Mouse (Mus musculus): ENCODE data around the gene Rbp1. TPM values are rescaled to one million over a fixed set of nuclear protein-coding genes. Genes with fewer than 3 reads are reported as not detected.

The Rbp1 gene
- polyA plus RNA-seq, 1 experiment: 3.4 TPM

DNA sequence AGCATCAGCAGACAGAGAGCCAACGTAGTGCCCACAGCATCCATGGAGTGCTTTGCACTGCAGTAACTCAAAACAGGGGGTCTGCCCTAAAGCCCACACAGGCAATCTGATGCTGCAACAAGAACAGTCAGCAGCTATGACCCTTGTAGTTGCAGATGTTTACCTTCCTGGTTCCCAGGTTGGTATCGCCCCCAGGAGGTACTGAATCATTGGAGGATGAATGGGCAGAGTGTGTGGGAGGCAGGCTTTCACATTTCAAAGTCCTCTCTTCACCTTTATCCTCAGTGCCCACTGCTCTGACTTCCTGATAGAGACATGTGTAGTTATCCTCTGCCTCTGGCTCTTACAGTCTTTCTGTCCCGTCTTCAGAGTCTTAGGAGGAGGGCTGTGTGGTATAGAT, 858 bp upstream of the Rbp1 start:
- no peak for DNase-seq
- Histone ChIP-seq H3K36me3 (ENCODE audit: control insufficient read depth, insufficient read depth, low read length) (no peaks in the 10 kb centered on the region), H3K27ac (ENCODE audit: control insufficient read depth, insufficient read depth, low read length) (no peak overlapping the region), H3K4me3 (ENCODE audit: control insufficient read depth, insufficient read depth, low read length) (no peak overlapping the region), H3K27me3 (ENCODE audit: control insufficient read depth, insufficient read depth, low read length) (peaks cover 6% of the 10 kb centered on the region), H3K4me1 (replicated peaks; ENCODE audit: control insufficient read depth, insufficient read depth, low read length) (no peaks in the 10 kb centered on the region; the same call in 1 of the 2 replicates)
- TF ChIP-seq POLR2A (IDR thresholded peaks at IDR 0.05; ENCODE audit: control insufficient read depth, extremely low read depth, insufficient read depth, low read length, poor library complexity): no peak
- TF ChIP-seq CTCF (IDR thresholded peaks at IDR 0.05; ENCODE audit: borderline replicate concordance, control insufficient read depth, extremely low read depth, insufficient read depth, low read length, poor library complexity): no peak
- WGBS: 85% methylated on average over 3 of the region's 3 CpGs

- Histone ChIP-seq H3K27me3 (ENCODE audit: control insufficient read depth, insufficient read depth, low read length) (peaks cover 6% of the 10 kb centered on the region), H3K27ac (ENCODE audit: control insufficient read depth, insufficient read depth, low read length) (no peak overlapping the region), H3K4me3 (ENCODE audit: control insufficient read depth, insufficient read depth, low read length) (no peak overlapping the region), H3K36me3 (ENCODE audit: control insufficient read depth, insufficient read depth, low read length) (no peaks in the 10 kb centered on the region), H3K4me1 (replicated peaks; ENCODE audit: control insufficient read depth, insufficient read depth, low read length) (no peaks in the 10 kb centered on the region; the same call in 1 of the 2 replicates)
- DNase-seq: no peak
- no peak for TF ChIP-seq CTCF (IDR thresholded peaks at IDR 0.05; ENCODE audit: borderline replicate concordance, control insufficient read depth, extremely low read depth, insufficient read depth, low read length, poor library complexity)
- TF ChIP-seq POLR2A (IDR thresholded peaks at IDR 0.05; ENCODE audit: control insufficient read depth, extremely low read depth, insufficient read depth, low read length, poor library complexity): no peak
- WGBS: 57% methylated on average over 4 of the region's 4 CpGs
These were observed 930 bp downstream of the Rbp1 start for GRCm38 (mm10) chr9:98423691-98424090.

- Histone ChIP-seq H3K4me3 (ENCODE audit: control insufficient read depth, insufficient read depth, low read length) (no peak overlapping the region), H3K36me3 (ENCODE audit: control insufficient read depth, insufficient read depth, low read length) (no peaks in the 10 kb centered on the region), H3K27ac (ENCODE audit: control insufficient read depth, insufficient read depth, low read length) (no peak overlapping the region), H3K27me3 (ENCODE audit: control insufficient read depth, insufficient read depth, low read length) (peaks cover 6% of the 10 kb centered on the region), H3K4me1 (replicated peaks; ENCODE audit: control insufficient read depth, insufficient read depth, low read length) (no peaks in the 10 kb centered on the region; the same call in 1 of the 2 replicates)
- DNase-seq: no peak
- TF ChIP-seq CTCF (IDR thresholded peaks at IDR 0.05; ENCODE audit: borderline replicate concordance, control insufficient read depth, extremely low read depth, insufficient read depth, low read length, poor library complexity): no peak
- no peak for TF ChIP-seq POLR2A (IDR thresholded peaks at IDR 0.05; ENCODE audit: control insufficient read depth, extremely low read depth, insufficient read depth, low read length, poor library complexity)
- WGBS: 15% methylated on average over 8 of the region's 8 CpGs
These were observed 1.5 kb downstream of the Rbp1 start for GRCm38 (mm10) chr9:98424291-98424690.

DNA sequence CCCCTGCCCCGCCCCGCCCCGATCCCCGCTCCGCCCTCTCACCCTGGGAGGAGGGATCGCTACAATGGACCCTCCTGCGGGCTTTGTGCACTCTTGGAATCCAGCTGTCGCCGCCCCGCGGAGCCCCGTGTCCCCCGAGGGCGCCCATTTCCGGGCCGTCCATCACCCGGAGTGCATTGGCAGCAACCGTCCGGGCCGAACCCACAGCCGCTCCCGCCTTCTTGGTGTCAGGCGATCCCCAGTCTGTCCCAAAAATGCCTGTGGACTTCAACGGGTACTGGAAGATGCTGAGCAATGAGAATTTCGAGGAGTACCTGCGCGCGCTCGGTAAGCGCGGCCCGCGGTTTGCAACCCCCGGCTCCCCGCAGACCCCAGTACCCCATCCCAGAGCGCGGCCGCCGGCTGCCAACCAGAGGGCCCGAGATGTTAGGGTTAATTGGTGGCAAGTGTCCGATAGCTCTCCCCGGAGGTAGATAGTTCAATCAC, 2.0 kb downstream of the Rbp1 start:
- peak; percentile 4 for DNase-seq
- H3K4me3 ChIP-seq (ENCODE audit: control insufficient read depth, insufficient read depth, low read length): peak overlapping the region; percentile 23; the same call in 1 of the 2 replicates
- no peak for TF ChIP-seq CTCF (IDR thresholded peaks at IDR 0.05; ENCODE audit: borderline replicate concordance, control insufficient read depth, extremely low read depth, insufficient read depth, low read length, poor library complexity)
- TF ChIP-seq POLR2A (IDR thresholded peaks at IDR 0.05; ENCODE audit: control insufficient read depth, extremely low read depth, insufficient read depth, low read length, poor library complexity): no peak
- no peak overlapping the region for H3K27ac ChIP-seq (ENCODE audit: control insufficient read depth, insufficient read depth, low read length)
- 3% methylated on average over 42 of the region's 42 CpGs for WGBS
- peaks cover 6% of the 10 kb centered on the region for H3K27me3 ChIP-seq (ENCODE audit: control insufficient read depth, insufficient read depth, low read length)
- no peaks in the 10 kb centered on the region; the same call in 1 of the 2 replicates for H3K4me1 ChIP-seq (replicated peaks; ENCODE audit: control insufficient read depth, insufficient read depth, low read length)
- no peaks in the 10 kb centered on the region for H3K36me3 ChIP-seq (ENCODE audit: control insufficient read depth, insufficient read depth, low read length)

- H3K27me3 ChIP-seq (ENCODE audit: control insufficient read depth, insufficient read depth, low read length): peaks cover 6% of the 10 kb centered on the region
- no peak overlapping the region for H3K27ac ChIP-seq (ENCODE audit: control insufficient read depth, insufficient read depth, low read length)
- H3K4me1 ChIP-seq (replicated peaks; ENCODE audit: control insufficient read depth, insufficient read depth, low read length): no peaks in the 10 kb centered on the region; the same call in 1 of the 2 replicates
- H3K4me3 ChIP-seq (ENCODE audit: control insufficient read depth, insufficient read depth, low read length): no peak overlapping the region
- DNase-seq: no peak
- TF ChIP-seq CTCF (IDR thresholded peaks at IDR 0.05; ENCODE audit: borderline replicate concordance, control insufficient read depth, extremely low read depth, insufficient read depth, low read length, poor library complexity) (no peak), POLR2A (IDR thresholded peaks at IDR 0.05; ENCODE audit: control insufficient read depth, extremely low read depth, insufficient read depth, low read length, poor library complexity) (no peak)
- 15% methylated on average over 19 of the region's 19 CpGs for WGBS
- no peaks in the 10 kb centered on the region for H3K36me3 ChIP-seq (ENCODE audit: control insufficient read depth, insufficient read depth, low read length)
These were observed 2.7 kb downstream of the Rbp1 start for GRCm38 (mm10) chr9:98425351-98425880.

GRCm38 (mm10) chr9:98427906-98428517, 5.3 kb downstream of the Rbp1 start:
- H3K36me3 ChIP-seq (ENCODE audit: control insufficient read depth, insufficient read depth, low read length): no peaks in the 10 kb centered on the region
- WGBS: 81% methylated on average over 4 of the region's 4 CpGs
- peaks cover 6% of the 10 kb centered on the region for H3K27me3 ChIP-seq (ENCODE audit: control insufficient read depth, insufficient read depth, low read length)
- no peak overlapping the region for H3K4me3 ChIP-seq (ENCODE audit: control insufficient read depth, insufficient read depth, low read length)
- H3K4me1 ChIP-seq (replicated peaks; ENCODE audit: control insufficient read depth, insufficient read depth, low read length): no peaks in the 10 kb centered on the region; the same call in 1 of the 2 replicates
- no peak for TF ChIP-seq CTCF (IDR thresholded peaks at IDR 0.05; ENCODE audit: borderline replicate concordance, control insufficient read depth, extremely low read depth, insufficient read depth, low read length, poor library complexity)
- TF ChIP-seq POLR2A (IDR thresholded peaks at IDR 0.05; ENCODE audit: control insufficient read depth, extremely low read depth, insufficient read depth, low read length, poor library complexity): no peak
- no peak overlapping the region for H3K27ac ChIP-seq (ENCODE audit: control insufficient read depth, insufficient read depth, low read length)
- DNase-seq: no peak

All from thymus, adult 2 months (tissue).